Mouse (Mus musculus) central nervous system, embryonic 18 days (tissue): ENCODE results near the gene Ermn. TPM values are rescaled to one million over a fixed set of nuclear protein-coding genes. Genes with fewer than 3 reads are reported as not detected.

Experiments
- polyA plus RNA-seq: library from polyadenylated mRNA; depleted of rRNA; stranded (reverse); fragments of >200 nt; gene quantifications from 2 replicates; pipeline ENCODE4 v1.2.3, GENCODE M21; 2012; rRNA removed

Ermn gene
- 0.56 and 0.91 TPM in 2 replicates for polyA plus RNA-seq

DNA sequence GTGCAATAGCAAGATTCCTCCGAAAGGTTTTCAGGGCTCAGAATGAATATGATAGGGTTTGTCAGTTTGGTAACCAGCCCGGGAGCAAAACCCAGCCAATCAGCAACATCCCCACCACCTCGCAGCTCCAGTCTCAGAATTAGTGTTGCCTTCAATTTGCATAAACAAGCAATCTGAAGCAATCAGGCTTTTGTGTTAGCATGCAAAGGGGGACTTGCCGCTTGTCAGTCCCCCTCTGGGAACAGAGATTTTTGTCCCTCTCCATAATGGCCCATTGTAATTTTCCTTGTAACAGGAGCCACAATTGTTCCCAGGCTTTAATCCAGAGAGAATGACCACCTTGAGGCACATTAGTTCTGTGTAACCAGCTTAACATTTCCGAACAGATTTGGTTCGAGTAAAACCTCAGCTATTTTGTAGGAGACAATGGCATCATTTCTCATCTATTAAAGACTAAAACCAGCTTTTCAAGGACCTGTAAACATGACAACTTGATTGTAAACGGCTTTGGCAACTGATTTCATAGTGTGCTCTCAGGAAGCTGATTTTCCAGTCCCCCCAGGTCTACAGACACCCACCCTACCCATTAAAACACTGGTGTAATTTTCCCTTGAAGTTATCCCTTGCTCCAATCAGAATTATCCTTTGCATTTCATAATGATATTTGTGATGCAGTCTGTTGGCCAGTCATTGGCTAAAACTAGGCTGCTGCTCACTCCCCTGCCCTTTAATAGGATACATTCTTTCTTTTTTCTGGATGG, at the start of gene Ermn:
Ermn (minus strand) TSS at position 44 of the 761 bp plus-strand sequence.

DNA sequence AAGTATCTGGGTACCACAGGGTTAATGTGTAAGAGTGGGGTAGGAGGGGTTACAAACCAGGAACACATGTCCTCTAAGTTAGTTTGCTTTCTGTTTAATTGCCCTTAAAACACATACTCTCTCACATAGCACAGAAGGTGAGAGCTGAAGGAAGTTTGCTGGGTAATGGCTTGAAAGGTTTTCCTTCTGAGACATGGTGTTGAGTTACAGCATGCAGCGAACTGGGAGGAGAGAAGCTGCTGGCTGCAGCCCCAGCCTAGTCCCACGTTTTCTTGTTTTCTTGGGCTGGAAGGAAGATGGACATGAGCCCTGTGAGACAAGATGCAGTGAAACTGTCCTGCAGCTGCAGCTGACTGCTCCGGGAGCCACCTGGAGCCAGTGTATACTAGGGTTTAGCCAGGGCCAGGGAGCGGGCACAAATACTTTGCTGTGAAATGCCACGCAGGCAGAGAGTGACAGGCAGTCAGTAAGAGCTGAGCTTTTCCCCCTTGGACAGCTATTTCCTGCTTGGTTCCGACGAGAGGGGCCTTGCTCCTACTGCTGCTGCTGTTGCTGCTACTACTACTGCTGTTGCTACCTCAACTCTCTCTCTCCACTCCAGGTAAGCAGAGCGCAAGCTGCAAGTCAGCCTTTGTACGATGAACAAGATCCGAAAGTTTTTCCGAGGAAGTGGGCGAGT, 54.8 kb downstream of the Ermn start, which contains the start of gene Galnt5:
Galnt5 (plus strand) TSS at position 133 of the 679 bp plus-strand sequence.

Other genes with a start within 250 kb of the Ermn start
- gene Galnt5, start 55.0 kb downstream of the Ermn start, polyA plus RNA-seq = 0.13 TPM in 1 of 2 replicates, not detected in the other
- 0.22 and 0.28 TPM in 2 replicates for gene Cytip, start 142.7 kb upstream of the Ermn start, polyA plus RNA-seq